Mouse (Mus musculus) kidney, postnatal 14 days (tissue): ENCODE measurements around the gene Ostf1.
A peak's percentile ranks its signal among the peaks of the same experiment; 100 is the strongest.

Experiments used
- DNase-seq: peaks from one replicate; pipeline ENCODE4 v3.0.0; 2022; ENCODE audit warnings: mixed read lengths

The Ostf1 gene

DNA sequence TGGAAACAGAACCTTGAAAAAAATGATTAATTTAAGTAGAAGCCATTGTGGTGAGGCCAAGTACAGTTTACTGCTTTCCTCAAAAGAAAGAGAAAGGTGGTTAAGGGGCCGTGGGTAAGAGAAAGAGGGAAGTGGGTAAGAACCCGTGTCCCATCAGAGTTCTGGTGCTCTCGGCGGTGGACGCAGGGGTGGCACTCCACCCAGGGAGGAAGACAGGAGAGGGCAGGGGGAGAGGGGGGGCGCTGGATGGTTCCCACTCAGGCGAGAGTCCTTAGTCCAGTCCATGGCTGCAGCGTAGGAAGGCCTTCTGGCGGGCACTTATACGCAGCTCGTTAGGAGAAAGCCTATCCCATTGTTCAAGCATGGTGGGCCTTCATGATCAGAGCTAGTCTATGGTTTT, 64.1 kb downstream of the Ostf1 start:
- DNase-seq: no peak

DNA sequence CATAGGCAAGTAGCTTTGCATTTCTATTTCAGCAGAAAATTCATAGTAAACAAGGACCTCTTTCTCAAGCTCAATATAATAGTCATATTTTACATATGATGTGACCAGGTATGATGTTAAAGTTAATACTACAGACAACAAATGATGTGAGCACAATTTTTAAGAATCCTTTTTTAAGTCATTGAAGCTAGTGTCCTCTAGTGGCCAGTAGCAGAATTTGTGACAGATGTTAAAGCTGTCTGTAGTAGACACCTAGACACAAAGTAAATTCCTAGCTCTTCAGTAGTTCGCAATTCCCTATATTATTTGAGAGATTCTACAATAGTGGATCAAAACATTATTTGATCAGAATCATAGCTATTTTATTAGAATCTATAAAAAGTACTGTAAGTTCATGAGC, 73.9 kb downstream of the Ostf1 start:
- no peak for DNase-seq

DNA sequence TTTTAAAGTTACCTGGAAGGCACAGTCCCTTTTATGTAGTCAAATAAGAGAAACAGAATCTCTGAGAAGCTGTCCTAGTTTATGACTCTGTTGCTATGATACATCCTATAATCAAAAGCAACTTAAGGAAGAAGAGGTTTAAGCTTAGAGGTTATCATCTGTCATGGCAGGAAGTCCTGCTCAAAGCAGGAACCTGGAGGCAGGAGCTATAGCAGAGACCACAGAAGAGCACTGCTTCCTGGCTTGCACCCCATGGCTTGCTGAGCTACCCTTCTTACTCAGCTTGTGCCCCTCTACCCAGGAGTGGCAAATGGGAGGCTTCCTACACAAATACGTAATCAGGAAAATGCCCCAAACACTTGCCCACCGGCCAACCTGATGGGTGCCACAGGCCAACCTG, 76.0 kb downstream of the Ostf1 start:
- DNase-seq: no peak

DNA sequence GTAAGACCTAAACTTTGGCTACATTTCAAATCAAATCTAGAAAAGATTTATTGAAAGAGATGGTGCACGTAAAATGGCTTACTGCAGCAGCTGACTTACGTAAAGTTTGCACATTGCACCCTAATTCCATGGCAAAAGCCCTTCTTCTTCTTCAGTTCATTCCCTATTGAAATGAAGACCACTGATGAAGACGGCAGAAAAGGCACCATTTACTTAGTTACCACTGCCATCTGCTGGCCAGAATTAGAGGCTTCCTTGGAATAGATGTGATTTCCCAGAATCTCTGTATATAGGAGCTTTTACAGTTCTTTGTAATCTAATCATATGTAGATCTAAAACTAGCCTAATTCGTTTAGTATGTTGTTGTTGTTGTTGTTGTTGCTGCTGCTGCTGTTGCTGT, 83.0 kb downstream of the Ostf1 start:
- DNase-seq: peak; percentile 78
